Mouse (Mus musculus) lung, adult 18-20 months (tissue): ENCODE measurements around the gene Spata48.

ENCODE experiments used
- DNase-seq, 2 experiments: peaks; one replicate each; pipeline ENCODE4 v3.0.0; 2022; ENCODE audit warnings: mixed read lengths in 2 of 2

Gene Spata48

GRCm38 (mm10) chr11:11545948-11546347 is 84.1 kb downstream of the Spata48 start:
- DNase-seq, result no peak

- no peak for DNase-seq
Observed at GRCm38 (mm10) chr11:11546903-11547511, 85.1 kb downstream of the Spata48 start.

- no peak for DNase-seq
Observed at GRCm38 (mm10) chr11:11547597-11548240, 85.8 kb downstream of the Spata48 start.

- DNase-seq, result no peak
Observed at GRCm38 (mm10) chr11:11555563-11555962, 93.7 kb downstream of the Spata48 start.

GRCm38 (mm10) chr11:11556186-11556585 is 94.3 kb downstream of the Spata48 start:
- DNase-seq, result no peak

GRCm38 (mm10) chr11:11557173-11557967 is 95.5 kb downstream of the Spata48 start:
- peak; percentile 49 to 53 for DNase-seq

GRCm38 (mm10) chr11:11558662-11559061 is 96.8 kb downstream of the Spata48 start:
- peak; percentile 26 to 34 for DNase-seq

GRCm38 (mm10) chr11:11559099-11559686 is 97.3 kb downstream of the Spata48 start:
- DNase-seq, result no peak

GRCm38 (mm10) chr11:11561118-11561517 is 99.2 kb downstream of the Spata48 start:
- no peak for DNase-seq

- DNase-seq, result no peak
Observed at GRCm38 (mm10) chr11:11564266-11565044, 102.6 kb downstream of the Spata48 start.
